Mouse (Mus musculus) embryo, embryonic 10 days (tissue): ENCODE results near the gene Diaph2.
"Not testable (repeated sequence)": the region's sequence is repeated elsewhere in the genome, so short reads cannot be mapped to it uniquely, and the experiment has no call there.

Experiments
- DNase-seq: peaks from one replicate; pipeline ENCODE4 v3.0.0-alpha.2; 2015; ENCODE audit warnings: low spot score

Gene Diaph2

DNA sequence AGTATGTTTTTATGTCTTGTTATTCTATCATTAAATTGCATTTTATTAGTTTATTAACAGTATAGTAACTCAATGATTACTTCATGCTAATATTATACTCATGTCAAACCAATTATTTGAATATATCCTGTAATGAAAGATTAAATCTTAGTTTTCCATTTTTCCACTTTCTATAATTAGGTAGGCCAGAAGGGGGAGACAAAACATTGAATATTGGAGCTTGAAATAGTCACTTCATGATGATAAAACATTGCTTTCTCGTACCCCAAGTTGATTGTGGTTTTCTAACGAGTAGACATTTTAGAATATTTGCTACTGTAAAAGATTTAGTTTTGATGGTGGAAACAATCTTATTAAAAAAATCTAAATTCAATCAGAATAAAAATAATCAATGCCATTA, 82.4 kb downstream of the Diaph2 start:
- DNase-seq = no peak

DNA sequence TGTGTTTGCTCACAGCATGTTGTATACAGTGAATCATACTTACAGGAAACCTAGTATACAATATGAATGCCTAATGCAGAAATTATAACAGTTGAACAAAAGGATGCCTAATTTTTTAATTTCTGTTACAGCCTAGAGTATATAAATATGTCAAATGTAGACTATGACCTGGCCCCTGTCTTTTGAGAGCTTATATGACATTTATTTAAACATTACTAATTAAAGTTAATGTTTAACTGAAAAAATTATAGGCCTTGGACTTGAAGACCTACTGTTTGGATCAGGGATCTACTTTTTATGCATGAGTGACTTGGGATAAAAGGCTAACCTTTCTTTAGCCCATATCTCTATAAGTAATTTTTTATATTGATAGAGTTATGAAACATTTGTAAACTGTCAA, 84.3 kb downstream of the Diaph2 start:
- DNase-seq = no peak

DNA sequence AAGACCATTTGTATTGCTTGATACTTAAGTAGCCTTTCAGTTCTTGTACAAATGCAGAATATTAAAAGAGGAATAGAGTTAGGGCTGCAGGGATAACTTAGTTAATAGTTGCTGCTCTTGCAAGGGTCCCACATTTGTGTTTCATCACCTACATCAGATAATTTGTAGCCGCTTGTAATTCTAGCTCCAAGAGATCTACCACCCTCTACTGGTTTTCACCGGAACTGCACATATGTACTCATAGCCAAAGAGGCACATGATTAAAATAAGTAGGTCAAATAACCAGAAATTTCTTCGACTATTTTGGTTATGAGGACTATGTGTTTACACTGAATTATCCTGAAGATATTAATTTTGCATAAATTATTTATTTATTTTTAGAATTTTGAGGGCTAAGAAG, 134.9 kb downstream of the Diaph2 start:
- DNase-seq = peak; percentile 51

DNA sequence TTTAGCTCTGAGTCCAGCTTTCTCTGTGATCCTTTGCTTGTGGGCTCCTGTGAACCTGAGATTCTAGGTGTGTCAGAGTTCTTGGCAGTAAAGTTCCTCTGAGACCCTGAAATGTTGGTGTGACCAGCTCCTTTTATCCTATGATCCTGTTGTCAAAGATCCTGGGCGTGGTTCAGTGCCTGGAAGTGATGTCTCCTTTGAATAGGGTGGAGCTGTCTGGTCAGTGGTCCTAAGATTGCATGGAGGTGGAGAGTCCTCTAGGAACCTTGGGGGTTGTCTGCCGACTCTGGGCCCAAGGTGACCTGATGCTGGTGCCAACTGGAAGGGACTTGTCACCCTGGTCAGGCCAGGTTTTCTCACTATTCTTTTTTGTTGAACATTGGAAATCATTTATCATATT, 176.3 kb downstream of the Diaph2 start:
- DNase-seq = no peak

DNA sequence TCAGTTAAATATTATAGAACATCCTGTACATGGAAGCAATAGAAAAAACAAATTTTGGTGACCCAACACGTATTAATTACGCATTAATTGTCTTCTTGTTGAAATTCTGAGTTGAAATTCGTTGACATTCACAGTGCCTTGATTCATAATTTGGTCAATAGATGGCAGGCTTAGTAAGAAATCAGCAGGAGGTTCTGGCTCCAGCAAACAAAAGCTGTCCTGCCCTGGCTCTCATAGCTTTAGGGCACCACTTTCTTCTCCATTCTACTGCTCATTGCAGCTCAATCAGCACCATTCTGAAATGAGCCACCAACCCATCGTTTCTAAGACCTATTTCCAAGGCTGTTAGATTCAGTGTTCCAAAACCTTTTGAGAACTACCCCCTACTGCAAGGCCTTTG, 225.3 kb downstream of the Diaph2 start:
- DNase-seq = no peak

DNA sequence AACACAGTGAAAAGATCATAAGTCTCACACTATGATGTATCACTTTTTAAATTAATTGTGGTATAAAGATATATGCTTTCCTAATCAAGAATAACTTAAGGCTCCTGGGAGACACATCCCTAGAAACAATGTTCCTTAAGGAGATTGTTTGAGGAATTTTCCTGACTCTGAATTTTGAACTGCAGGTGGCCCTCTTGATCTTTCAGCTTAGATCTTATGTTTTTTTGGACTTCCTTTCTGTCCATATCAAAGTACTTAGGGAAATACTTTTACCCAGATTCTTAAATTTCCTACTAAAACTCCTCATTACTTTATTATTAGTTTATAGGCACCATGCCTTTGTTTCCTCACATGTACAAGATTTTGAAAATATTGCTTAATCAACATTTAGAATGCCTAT, 258.7 kb downstream of the Diaph2 start:
- DNase-seq = no peak

DNA sequence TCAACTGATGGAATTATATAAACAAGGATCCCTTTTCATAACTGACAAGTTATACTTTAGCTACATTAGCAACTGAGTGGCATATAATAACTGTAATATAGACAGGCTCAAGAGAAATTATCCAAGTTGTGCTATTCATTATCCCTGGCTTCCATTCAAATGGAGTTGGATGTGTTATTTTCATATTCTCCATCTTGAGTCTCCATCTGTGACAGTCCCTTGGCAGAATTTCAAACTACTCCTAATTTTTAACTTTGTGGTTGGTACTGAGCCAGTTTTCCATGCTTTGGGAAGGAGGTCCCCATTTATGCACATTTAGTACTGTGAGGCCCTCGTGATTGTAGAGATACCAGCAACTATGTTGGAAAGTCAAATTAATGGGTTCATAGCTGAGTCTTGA, 270.2 kb downstream of the Diaph2 start:
- no peak for DNase-seq

DNA sequence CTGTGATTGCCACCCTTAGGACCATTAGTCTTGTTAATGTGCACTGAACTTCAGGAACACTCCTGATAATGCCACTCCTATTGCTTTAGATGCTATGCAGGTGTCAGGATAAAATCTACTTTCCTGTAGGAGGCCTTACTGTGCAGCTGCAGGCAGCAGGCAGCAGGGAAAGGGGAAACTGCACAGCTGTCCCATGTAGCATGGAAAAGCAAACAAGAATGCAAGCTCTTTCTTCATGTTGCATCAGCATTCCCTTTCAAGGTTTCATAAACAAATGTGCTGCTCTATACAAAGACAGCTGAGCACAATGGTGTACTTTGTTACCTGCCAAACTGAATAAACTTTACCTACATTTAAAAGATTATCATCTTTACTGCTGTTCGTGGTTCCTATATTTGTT, 295.0 kb downstream of the Diaph2 start:
- no peak for DNase-seq

DNA sequence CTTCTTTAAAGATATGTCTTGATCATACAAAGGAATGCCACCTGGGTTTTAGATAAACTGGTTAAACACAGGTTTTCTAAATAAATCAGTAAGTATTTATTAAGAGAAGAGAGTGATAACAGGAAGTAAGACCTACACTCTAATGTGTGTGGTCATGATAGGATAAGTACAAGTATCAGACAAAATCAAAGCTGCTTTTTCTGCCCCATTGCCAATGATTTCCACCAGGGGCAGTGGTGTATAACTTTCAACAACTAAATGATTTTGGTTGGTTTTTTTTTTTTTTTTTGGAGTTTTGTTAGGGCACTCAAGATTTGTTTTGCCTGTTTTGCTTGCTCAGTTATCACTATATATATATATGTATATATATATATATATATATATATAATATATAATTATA, 399.7 kb downstream of the Diaph2 start:
- no peak for DNase-seq

DNA sequence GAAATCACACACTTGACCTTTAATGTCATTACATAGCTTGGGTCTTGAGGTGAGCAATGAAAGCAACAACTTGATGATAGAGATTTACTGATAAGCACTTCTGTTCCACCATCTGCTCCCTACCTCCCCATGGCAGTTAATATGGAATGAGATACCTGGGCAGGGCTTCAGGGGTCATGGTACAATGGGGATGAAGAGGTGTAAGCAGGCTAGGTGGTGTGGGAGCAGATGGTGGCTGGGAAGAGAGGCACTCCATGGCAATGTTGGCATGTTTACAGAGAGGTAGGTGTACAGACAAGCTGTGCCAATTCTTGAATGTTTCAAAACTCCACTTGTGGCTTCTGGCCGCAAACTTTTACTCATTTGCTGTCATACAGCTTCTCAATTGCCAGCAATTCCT, 402.6 kb downstream of the Diaph2 start:
- no peak for DNase-seq

DNA sequence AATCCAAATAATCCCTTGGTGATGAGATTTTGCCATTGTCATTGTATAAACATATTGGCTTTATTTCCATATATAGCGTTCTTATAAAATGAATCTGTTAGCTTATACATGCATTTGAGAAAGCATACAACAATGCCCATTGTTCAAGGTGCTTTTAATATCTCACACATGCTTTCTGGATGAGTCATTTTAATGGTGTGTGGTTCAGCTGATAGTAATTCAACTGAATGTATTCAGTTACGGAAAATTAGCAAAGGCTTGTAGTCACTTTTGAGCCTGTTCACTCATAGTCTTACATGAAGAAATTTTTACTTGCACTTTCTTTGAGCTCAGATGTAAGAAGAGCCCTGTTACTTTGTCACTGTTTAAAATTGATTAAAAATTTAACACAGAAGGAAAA, 423.6 kb downstream of the Diaph2 start:
- no peak for DNase-seq

DNA sequence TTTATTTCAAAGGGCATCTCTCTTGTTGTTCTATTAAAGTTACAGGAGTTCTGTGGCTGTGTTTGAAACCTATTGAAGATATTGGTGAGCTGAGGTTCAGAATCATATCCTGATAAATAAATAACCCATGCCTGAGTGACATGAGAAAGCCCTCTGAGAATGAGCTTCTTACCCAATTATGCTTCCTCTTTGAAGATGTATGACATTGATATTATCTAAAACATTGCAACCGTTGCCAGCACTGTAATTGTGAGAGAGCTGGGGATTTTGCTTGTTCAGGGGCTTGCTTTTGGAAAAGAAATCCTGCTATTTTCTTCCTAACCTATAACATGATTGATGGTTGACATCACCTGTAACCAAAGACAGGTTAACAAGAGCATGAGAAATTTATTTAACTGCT, 438.3 kb downstream of the Diaph2 start:
- DNase-seq = no peak

DNA sequence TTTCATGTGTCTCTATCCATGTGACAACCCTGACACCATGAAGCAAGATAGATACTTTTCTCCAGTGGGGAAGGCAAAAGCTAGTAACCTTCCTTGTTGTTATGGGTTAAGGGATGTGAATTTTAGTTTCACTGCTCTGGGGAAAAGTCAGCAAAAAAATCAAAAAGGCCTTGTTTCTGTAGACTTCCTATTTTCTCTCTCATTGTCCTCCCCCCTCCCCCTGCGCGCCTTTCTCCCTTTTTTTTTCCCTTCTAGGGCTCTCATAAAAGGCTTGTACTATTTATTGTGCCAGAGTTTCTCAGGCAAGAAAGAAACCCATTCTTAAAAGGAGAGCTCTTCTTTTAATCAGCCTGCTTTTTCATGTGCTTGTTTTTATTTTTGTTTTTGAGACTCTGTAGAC, 438.9 kb downstream of the Diaph2 start:
- DNase-seq = no peak

DNA sequence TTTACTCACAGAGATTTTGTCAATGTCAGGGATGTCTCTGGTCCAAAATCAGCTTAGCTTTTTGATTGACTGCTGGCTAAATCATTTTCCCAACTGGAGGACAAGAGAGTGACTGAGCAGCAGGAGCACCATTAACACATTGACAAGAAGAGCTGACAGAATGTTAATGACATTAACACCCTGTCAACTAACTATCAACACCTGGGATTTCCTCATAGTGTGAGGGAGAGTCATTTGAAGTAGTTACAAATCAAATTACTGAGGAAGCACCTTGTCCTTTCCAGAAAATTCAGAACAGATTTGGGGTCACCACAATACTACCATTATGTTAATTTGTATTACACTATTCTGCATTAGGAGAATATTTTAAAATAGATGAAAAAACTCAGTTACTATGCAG, 439.7 kb downstream of the Diaph2 start:
- no peak for DNase-seq

DNA sequence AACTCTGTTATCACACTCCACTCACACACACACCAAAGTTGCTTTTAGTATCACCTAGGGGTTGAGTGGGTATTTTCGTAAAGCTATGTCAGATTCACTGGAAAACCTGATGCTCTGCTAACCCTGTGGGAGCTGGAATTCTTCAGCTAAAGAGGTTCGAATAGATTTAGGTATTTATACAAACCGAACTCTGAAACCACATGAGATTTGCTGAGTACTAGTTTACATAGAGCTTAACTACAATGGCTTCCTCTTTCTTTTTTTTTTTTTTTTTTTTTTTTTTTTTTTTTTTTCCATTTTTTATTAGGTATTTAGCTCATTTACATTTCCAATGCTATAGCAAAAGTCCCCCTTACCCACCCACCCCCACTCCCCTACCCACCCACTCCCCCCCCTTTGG, 447.9 kb downstream of the Diaph2 start:
- DNase-seq = not testable (repeated sequence)

DNA sequence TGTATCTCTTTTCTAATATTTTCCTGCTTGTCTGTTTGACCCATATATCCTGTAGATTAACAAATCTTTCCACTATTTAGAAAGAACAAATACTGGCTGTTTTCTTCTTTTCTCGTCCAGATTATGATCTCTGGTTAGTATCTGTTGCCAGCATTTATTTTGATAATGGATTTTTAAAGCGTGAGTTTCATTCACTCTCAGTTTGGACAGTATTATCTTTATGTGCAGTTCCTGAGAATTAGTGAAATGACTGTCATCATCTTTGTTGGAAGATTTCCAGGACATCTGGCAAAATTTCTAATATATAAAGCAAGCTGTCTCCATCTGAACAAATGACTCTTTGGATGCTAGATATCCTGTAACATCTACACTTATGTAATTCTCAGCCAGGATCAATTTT, 455.7 kb downstream of the Diaph2 start:
- no peak for DNase-seq

DNA sequence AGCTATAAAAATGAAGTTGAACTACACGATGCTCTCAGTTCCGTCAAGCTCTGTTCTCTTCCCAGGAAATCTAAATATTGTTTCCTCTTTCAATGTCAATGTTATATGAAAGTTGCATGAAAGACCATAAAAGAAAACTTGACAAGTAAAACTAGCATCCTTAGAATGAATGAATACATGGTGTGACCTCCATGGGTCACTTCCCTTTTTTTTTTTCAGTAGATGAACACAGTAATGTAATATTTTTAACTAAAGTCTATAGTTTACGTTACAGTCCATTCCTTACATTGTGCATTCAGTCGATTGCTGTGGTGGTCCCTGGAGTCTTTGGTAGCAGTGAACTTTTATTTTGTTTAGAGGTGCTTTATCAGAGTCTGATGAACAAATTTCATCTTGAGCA, 462.7 kb downstream of the Diaph2 start:
- DNase-seq = no peak

DNA sequence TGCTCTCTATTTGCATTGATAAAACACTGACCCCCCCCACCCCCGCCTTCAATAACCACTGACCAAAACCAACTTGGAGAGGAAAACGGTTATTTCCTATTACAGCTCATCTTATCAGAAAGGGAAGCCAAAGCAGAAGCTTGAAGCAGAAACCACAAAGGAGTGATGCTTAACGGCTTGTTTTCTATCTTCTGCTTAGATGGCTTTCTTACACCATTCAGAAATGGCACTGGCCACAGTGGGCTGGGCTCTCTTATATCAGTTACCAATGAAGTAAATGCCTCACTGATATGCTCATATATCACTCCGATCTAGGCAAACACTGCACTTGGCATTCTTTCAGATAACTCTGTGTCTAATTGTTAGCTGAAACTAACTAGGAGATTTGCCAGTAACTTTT, 463.2 kb downstream of the Diaph2 start:
- DNase-seq = no peak

DNA sequence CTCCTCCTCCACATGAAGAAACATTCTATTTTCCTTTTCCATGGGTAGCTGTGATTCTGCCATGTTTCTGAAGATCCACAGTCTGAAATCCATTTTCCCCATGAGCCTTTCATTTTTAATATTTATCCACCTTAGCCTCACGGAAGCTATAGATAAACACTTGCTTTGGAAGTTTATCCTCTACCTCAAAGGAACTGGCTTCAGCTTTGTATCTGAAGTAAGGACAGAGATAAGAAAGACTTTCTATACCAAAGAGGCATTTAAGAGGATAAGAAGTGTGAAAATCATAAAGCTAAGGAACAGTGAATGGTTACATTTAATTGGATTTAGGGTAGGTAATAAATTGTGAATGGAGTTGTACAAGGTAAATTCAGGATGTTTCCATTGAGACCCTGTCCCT, 480.5 kb downstream of the Diaph2 start:
- no peak for DNase-seq

DNA sequence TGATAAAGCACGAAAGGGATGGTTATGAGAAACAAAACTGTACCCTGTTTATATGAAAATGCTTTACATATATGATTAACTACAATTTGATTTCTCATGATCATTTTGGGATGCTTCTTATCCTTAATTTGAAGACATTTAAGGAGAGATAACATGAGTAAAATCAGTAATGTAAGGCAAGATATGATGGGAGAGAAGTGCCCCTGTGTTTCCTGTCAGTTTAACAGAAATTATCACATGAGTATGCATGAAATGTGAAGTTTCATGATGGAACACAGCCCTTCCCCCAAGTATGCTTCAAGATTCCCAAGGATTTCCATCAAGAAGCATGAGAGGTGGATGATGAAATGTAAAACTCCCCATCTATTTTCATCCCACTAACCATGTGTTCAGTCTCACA, 485.6 kb downstream of the Diaph2 start:
- no peak for DNase-seq

DNA sequence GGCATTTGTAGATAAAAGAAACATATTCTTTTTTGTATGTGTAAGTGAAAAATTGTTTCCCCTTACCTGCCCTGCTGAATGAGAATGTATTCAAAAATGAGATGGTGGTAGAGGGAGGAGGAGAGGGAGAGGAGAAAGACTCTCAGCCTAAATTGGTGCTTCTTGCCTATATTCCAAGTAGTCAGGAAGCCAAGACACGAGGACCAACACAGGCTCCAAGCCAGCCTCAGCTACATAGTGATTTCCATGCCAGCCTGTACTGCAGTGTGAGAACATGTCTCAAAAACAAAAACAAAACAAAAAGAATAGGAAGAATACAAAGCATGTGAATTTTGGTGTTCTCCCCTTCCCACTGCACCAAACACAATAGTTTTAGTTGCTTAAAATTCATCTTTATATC, 497.1 kb downstream of the Diaph2 start:
- DNase-seq = no peak

DNA sequence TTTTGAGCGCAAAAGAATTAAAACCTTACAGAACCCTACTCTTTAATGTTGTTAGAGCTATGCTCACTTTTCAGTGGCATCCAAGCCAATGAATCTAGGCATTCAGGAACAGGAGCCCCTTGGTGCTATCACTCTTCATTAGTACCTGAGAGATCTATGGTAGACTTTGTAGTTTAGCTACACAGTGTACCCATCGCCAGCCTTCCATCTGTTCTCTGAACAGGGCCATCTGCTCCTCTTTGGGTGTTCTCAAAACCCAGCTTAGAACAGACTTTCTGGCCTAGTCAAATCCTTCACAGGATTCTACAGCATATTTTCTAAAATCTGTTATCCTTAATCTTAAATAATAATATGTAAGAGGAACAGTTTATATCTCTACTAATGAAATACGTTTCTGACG, 504.1 kb downstream of the Diaph2 start:
- no peak for DNase-seq

DNA sequence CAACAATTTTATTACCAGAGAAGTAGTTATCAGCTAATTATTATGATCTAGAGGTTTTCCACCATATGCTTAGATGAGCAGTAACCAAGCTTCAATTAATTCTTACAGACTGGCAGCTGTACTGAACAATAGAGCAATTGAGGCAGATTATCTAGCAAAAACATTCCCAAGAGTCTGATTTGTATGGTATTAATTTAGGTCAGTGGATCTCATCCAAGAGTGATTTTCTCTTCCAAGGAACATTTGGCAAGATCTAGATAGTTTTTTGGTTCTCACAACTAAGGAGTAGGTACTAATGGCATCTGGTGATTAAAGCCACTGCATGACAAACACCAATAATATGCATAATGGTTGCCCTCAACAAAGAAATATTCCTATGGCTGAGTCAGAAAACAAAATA, 516.2 kb downstream of the Diaph2 start:
- no peak for DNase-seq

DNA sequence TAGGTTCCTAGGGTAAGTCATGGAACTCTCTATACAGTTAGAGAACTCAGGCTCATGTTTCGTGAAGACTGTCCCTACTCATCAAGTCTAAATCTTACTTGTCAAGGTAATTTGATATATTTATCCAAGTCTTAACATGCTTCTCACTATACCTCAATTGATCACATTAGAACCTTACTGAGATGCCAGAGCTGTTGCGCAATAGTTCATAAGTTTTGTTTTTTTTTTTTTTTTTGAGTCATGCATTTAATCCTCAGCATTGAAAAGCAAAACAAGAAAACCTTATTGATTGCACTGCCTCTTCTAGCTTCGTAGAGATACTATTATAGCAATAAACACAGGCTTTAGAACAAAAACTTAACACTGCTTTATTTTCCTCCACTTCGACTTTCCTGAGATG, 529.6 kb downstream of the Diaph2 start:
- no peak for DNase-seq

DNA sequence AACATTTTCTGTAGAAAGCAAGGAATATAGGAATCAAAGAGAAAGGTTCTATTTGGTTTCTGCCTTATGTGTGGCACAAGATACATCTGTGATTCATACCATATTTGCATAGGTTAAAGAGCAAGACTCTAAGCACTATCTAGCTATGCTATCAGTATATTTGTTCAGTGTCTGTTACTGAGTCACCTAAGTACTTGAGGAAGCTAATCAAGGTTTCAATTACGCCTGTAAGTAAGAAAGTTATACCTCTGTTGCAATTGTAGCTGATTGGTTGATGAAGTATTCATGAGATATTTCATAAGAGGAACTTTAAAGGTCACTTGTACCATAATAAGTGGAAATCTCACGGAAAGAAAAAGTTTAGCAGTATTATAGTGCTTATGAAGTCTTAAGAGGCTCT, 531.9 kb downstream of the Diaph2 start:
- DNase-seq = no peak

DNA sequence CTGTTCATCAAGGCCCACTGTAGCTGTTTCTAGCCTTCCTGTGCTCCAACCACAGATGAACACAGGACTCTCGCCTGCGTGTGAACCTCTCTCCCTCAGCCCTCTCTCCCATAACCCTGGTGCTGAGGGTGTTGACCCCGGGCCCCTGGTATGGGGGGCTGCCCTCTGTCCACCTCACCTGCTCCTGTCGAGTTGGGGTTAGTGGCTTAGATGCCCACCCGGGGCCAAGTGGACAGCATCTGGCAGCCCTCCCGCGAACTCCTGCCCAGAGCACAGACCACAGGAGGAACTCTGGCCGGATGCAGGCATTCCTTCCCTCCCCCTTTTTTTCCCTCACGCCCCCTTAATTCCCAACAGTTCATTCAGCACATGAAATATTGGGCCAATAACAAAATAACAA, 537.5 kb downstream of the Diaph2 start:
- DNase-seq = no peak
